Mouse (Mus musculus) lung, postnatal 0 days (tissue): ENCODE measurements around the gene Bphl.
"Not testable (repeated sequence)": the region's sequence is repeated elsewhere in the genome, so short reads cannot be mapped to it uniquely, and the experiment has no call there.

Experiments used
- CTCF ChIP-seq: IDR thresholded peaks from 2 replicates; pipeline ENCODE4 v1.5.1; 2016; ENCODE audit warnings: antibody characterized with exemption, mild to moderate bottlenecking
- EP300 ChIP-seq: IDR thresholded peaks from 2 replicates; pipeline ENCODE4 v1.6.1; 2016; ENCODE audit warnings: antibody characterized with exemption, mild to moderate bottlenecking, control low read depth

GRCm38 (mm10) chr13:34075893-34076292 is 38.5 kb downstream of the Bphl start:
- TF ChIP-seq CTCF, EP300: not testable (repeated sequence)
